Mouse (Mus musculus): ENCODE results near the gene Gm33815. TPM values are rescaled to one million over a fixed set of nuclear protein-coding genes. Genes with fewer than 3 reads are reported as not detected.

Gene Gm33815
- total RNA-seq (2023) = not detected

GRCm38 (mm10) chrY:69320832-69321231, at the start of gene Gm33815:
Gene Gm33815, plus strand, starts transcription at chrY:69321132.

Data from neutrophil, adult 83 days (primary cell).